Mouse (Mus musculus) urinary bladder, postnatal 14 days (tissue): ENCODE measurements around the gene Pja2.
"Not testable (repeated sequence)": the region's sequence is repeated elsewhere in the genome, so short reads cannot be mapped to it uniquely, and the experiment has no call there.

ENCODE experiments used
- DNase-seq: peaks from one replicate; pipeline ENCODE4 v3.0.0; 2021; ENCODE audit warnings: low spot score

The Pja2 gene

GRCm38 (mm10) chr17:64281368-64281767 is 50.3 kb downstream of the Pja2 start:
- not testable (repeated sequence) for DNase-seq

- no peak for DNase-seq
Observed at GRCm38 (mm10) chr17:64277649-64278212, 54.0 kb downstream of the Pja2 start.

- no peak for DNase-seq
Observed at GRCm38 (mm10) chr17:64276666-64277065, 55.0 kb downstream of the Pja2 start.

- DNase-seq, result no peak
Observed at GRCm38 (mm10) chr17:64275188-64275587, 56.5 kb downstream of the Pja2 start.

DNA sequence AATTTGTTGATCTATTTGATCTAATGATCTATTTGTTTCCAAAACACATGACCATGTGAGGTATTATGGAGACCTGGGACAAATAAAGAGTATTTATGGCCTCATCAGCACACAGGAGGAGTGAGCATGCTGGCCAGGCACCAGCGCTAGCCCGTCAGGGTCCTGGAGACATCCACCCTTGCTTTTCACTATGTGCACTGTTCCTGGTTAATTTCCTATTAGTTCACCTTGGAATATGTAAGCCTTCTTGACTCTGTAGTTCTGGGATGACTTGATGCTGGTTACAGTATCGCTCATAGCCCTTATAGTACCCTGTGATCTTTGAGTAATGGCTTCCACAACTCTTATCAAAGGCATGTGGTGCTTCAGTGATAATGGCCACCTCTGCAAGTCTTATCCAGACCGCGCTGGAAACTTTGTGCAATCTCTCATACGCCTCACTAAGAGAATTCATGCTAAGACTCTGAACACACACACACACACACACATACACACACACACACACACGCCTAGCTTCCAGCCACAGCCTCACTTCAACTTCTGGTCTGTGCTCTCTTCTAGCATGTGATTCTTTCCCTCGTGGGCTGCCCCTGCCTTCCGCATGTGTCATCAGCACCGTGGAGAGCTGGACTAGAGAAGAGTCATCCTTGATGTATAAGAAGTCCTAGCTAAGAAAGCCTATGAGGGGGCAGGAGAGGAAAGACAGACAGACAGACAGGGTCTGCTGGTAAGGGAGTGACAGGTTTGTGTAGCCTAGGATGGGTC is 57.2 kb downstream of the Pja2 start:
- DNase-seq, result no peak

DNA sequence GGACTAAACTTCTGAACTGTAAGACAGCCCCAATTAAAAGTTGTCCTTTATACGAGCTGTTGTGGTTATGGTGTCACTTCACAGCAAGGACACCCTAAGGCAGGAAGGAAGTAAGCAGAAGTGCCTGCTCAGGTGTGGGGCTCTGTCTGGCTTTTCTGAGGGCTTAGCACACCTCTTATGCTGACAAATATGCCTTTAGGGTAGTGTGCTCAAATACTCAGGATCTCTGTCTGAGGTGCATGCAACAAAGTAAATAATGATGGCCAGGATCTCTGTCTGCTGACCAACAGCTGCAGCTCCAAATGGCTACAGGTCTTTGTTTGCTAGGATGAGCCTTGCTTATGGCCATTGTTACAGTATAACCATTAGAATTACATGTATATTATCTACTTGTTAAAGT is 71.1 kb downstream of the Pja2 start:
- DNase-seq, result no peak

- no peak for DNase-seq
Observed at GRCm38 (mm10) chr17:64248246-64248645, 83.5 kb downstream of the Pja2 start.

GRCm38 (mm10) chr17:64242898-64243297 is 88.8 kb downstream of the Pja2 start:
- no peak for DNase-seq

DNA sequence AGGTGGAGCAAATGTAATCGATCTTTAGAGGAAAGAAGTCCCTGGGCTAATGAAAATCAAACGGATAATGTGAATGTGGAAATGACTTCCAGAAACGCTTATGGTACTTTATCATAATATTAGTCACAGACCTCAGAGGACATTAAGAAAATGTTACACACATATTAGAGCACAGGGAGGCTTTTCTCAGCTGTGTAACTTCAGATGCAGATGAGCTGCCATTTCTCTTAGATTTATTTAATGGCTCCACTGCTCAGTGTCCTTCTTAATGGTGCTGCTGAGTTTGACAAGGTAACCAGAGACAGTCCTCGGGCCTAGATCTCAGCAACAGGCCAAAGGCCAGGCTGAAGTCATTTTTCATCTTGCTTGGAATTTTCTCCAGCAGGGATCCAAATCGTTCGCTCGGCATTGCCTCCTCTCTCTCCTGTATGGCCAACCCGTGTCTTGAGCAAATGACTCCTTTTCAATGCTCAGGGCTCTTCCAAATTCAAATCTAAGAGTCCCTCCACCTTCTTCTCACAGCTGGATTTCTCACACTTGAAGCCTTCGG is 89.3 kb downstream of the Pja2 start:
- no peak for DNase-seq

DNA sequence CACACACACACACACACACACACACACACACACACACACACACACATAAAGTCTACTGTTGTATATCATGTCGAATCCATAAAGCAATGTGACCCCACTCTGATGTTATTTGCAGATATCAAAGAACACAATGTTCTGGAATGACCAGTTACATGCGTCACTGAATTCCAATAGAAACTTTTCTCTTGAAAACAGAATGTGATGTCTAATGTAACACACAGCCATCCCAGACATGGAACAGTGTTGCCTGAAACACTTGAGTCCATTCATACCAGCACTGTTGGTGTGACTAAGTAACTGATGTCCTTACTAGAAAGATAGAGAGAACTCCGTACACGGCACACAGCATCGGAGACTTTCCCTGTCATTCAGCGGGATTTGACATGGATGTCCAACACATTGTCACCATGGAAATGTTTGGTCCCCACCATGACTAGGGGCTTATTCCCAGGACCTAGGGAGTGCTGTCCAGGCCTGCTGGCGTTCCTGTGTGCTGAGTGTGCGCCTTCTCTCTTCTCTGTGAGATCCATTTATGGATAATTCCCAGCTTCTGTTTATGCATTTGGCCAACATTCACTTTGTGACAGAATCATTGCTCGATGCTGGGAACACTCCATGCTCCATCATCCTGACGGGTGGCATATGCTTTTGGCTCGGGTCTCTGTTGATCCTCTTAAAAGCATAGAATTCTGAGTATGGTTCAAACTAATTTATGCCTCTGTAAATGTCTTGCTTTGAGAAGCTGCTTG is 90.0 kb downstream of the Pja2 start:
- peak; percentile 4 for DNase-seq

GRCm38 (mm10) chr17:64232134-64232533 is 99.6 kb downstream of the Pja2 start:
- no peak for DNase-seq

DNA sequence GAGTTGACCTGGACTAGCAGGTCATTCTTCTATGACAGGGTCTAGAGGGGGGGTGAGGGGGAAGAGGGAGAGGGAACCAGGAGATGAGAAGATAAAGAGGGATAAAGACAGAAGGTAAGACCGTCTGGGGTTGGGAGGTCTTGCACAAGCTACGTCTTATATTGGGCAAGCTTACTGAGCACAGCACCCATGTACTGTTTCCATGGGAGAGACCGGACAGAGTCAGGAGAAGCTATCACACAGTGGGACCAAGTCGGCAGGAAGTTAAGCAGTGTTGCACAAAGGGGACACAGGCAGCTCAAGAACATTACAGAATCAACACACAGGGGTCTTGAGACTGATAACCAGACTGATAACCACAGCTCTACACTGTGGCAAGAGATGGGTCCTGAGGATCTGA is 100.1 kb downstream of the Pja2 start:
- DNase-seq, result not testable (repeated sequence)

DNA sequence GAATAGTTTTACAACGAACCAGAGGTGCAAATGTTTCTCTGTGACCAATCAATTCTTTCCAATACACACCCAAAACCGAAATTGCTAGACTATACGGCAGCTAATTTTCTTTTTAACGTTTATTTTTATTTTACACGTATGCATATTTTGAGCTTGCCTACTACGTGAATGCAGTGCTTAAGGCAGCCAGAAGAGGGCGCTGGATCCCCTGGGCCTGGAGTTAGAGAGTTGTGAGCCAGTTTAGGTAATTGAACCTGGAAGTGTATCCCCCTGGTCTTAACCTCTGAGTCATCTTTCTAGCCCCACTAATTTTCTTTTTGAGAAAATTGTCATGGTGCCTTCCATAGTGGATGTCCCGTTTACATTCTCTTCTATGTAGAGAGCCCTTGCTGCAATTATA is 100.5 kb downstream of the Pja2 start:
- no peak for DNase-seq
